Mouse (Mus musculus) cerebellum, adult (tissue): Measurements from ENCODE around the gene Tbc1d9b.

Experiments
- ATAC-seq: cut with Nextera tagmentation; 2 replicates; pipeline ENCODE4 v1.9.2; 2017; ENCODE audit warnings: mild to moderate bottlenecking, moderate library complexity, mixed read lengths; ENCODE audit not compliant: insufficient number of reproducible peaks, low FRiP score, low TSS enrichment

The Tbc1d9b gene

DNA sequence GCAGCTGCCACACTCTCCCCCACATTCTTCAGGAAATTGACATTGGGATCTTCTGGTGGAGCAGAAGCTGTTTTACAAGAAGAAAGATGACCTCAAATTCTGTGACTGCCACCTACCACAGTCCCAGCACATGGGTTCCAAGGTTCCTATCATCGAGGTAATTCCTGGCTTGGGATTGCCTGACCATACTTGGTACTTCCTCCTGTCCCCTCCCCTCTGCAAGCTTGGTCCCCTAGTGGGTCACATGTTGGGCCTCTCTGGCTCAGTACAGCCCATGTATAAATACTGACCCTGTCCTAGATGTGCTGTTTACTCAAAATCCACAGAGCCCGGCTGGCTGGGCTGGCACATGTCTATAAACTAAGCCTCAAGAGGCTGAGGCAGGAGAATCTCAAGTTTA is 74.8 kb downstream of the Tbc1d9b start:
- no peak for ATAC-seq

GRCm38 (mm10) chr11:50207344-50207743 is 76.1 kb downstream of the Tbc1d9b start:
- ATAC-seq = no peak

- ATAC-seq = no peak
Observed at GRCm38 (mm10) chr11:50208039-50208438, 76.8 kb downstream of the Tbc1d9b start.

GRCm38 (mm10) chr11:50210101-50210504 is 78.9 kb downstream of the Tbc1d9b start:
- ATAC-seq = peak; percentile 96

DNA sequence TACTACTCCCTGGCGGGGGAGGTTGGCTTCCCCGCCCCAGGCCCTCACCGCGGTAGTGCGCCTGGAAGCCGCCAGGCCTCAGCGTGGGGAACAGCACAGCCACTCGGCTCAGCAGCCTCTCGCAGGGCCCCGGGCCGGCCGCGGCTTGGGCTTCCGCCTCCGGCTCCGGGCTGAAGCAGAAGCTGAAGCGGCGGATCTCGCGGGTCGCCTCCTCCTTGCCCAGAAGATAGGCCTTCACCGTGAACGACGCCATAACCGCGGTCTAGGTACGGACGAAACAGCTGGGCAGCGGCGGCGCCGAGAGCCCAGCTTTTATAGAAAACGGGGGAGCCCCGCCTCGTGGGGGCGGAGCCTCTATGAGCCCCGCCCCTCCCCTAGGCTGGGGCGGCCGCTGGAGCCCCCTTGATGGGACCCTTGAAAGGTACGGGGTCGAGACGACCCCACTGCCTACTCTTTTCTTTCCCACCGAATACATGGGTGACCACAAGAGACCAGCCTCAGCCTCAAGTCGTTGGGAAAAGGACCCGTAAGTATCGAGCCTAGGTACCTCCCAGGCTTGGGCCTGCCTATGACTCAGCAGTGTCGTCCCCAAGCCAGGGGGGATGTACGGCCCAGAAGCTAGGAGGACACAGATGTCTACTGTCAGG is 79.4 kb downstream of the Tbc1d9b start, which contains the start of the genes Sqstm1 and Mgat4b:
Gene Sqstm1 (minus strand): TSS at position 323 of the 647 bp plus-strand sequence.
Gene Mgat4b (plus strand): TSS at position 386 of the 647 bp plus-strand sequence.
- peak; percentile 53 for ATAC-seq

DNA sequence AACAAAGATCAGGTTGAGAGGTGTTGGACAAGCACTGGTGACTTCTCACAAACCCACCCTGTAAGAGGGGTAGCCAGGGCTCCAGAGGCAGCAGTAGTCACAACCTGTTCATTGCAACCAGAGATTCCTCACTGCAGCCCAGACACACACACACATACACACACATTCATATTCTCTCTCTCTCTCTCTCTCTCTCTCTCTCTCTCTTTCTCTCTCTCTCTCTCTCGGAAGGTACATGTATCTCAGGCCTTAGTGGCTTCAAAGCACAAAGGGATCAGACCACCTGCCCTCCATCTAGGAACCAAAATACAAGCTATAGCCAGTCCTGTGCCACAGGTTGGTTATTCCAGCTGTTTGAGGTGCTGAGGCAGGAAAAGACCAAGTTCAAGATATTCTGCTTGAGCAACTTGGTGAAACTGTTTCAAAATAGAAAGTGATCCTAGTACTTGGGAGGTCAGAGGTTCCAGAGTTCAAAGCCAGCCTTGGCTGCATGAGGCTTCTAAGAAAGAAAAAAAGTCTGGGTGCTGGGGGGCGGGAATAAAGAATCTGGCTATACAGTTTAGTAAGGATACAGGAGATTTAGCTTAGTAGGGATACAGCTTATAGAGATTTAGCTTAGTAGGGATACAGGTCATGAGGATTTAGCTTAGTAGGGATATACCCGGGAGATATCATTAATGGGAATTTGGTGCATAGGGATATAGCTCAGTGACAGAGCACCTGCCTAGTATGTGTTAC is 80.3 kb downstream of the Tbc1d9b start:
- no peak for ATAC-seq

DNA sequence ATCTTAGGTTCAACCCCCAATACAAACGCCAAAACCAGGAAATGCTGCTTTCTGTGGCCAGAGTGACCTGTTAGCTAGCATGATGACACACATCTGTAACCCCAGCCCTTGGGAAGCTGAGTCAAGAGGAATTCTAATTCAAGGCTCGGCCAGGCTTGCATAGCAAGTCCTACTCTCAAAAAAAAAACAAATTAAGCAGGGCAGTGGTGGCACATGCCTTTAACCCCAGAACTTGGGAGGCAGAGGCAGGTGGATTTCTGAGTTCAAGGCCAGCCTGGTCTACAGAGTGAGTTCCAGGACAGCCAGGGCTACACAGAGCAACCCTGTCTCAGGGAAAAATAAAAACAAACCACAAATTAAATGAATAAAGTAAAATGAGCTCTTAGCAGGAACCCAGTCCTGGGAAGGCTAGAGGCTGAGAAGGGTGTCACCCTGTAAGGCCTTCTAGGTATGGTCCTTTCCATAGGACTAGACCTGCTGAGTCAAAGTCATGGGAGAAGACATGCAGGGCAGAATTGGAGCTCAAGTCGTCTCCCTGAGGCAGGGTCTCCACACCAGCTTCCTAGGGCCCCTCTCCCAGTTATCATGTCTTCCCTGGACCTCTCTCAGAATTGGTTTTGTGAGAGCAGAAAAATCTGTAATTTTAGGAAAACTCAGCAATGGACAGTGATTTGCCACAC is 81.0 kb downstream of the Tbc1d9b start:
- no peak for ATAC-seq

DNA sequence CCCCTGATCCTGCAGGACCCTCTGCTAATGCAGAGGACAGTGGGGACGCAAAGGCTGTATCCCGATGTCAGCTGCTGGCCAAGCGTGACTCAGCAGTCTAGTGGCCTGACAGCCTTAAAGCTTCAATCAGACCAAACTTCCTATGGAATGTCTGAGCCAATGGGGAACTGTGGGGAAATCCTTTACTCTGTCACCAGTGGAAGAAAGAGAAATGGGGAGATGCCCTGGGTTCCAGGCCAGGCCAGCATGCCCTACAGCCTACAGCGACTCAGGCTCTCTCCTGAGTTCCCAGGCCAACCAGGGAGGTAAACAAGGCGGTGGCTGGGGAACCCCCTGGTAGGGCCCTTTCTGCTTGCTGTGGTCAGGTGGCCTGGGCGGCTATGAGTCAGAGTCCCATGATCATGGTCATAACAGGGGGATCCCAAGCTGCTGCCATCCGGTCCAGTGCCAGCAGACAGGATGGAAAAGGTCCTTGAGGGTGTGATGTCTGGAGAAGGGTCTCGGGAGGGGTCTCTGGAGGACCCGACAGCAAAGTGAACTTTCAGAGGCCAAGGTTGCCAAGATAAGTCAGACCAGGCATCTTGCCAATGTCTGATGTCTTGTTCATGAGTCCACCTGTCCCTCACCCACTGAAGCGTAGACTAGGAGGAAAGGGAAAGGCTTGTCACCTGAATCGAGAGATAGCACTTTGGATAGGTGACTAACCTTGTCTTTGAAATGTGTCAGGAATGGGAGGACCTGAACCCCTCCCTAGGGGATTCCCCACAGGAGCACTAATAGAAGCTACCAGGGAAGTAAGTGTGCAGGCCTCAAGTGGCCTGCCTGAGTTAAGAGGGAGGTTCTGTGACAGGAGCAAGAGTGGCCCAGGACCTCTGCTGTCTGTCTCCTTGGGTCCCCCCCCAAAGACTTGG is 81.9 kb downstream of the Tbc1d9b start:
- no peak for ATAC-seq

- ATAC-seq = no peak
Observed at GRCm38 (mm10) chr11:50214631-50215030, 83.4 kb downstream of the Tbc1d9b start.

GRCm38 (mm10) chr11:50215633-50216032 is 84.4 kb downstream of the Tbc1d9b start:
- no peak for ATAC-seq

DNA sequence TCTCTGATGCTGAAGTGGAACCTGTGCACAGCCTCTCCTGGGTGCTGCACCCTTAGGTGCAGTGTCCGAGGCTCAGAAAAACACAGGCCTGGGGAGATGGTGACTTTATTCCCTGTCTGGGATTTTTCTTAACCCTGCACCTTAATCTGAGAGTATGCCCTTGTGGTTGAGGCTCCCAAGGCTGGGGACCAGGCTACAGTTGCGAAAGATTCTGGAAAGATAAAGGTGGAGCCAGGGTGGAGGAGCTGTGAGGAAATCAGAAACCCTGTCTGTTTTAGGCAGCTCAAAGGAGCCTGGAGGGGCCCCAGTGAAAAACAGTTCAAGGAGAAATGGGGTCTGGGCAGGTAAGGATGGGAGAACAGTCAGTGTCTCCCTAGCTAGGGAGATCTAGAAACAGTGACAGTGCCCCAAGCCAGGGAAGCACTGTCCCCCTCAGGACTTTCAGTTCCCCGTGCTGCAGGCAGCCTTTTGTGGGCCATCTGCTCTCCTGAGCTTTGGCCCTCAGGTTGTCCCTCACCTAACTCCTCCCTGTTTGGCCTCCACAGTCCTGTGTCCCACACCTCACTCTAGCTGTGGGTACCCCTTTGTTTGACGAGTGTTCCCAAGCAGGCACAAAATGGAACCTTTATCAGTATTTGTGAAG is 85.6 kb downstream of the Tbc1d9b start:
- no peak for ATAC-seq

GRCm38 (mm10) chr11:50217811-50218210 is 86.6 kb downstream of the Tbc1d9b start:
- ATAC-seq = no peak

- no peak for ATAC-seq
Observed at GRCm38 (mm10) chr11:50219833-50220232, 88.6 kb downstream of the Tbc1d9b start.
